Mouse (Mus musculus) intestine, postnatal 0 days (tissue): ENCODE results near the gene 4430402I18Rik. TPM values are rescaled to one million over a fixed set of nuclear protein-coding genes. Genes with fewer than 3 reads are reported as not detected.

Experiments
- ATAC-seq: fragments of 200-750 bp; cut with Nextera tagmentation; 2 replicates; pipeline ENCODE4 v1.8.0; 2017; ENCODE audit warnings: mild to moderate bottlenecking, moderate TSS enrichment, moderate library complexity
- H3K27ac ChIP-seq: fragments of 300-500 bp; sonication (generic); 2 replicates; pipeline ENCODE4 v1.5.1; 2014; ENCODE audit warnings: mild to moderate bottlenecking, low read depth, low read length, moderate library complexity
- H3K27me3 ChIP-seq: fragments of 300-500 bp; sonication (generic); replicated peaks from 2 replicates; pipeline ENCODE4 v1.6.1; 2014; ENCODE audit warnings: low read length, mixed read lengths; ENCODE audit not compliant: control insufficient read depth, insufficient read depth
- H3K36me3 ChIP-seq: fragments of 300-500 bp; sonication (generic); 2 replicates; pipeline ENCODE4 v1.6.1; 2014; ENCODE audit warnings: mild to moderate bottlenecking, moderate library complexity; ENCODE audit not compliant: control insufficient read depth, insufficient read depth
- H3K4me1 ChIP-seq: fragments of 300-500 bp; sonication (generic); replicated peaks from 2 replicates; pipeline ENCODE4 v1.6.1; 2014; ENCODE audit warnings: antibody characterized with exemption, low read length, mixed read lengths; ENCODE audit not compliant: control insufficient read depth, insufficient read depth
- H3K4me2 ChIP-seq: fragments of 300-500 bp; sonication (generic); replicated peaks from 2 replicates; pipeline ENCODE4 v1.6.1; 2014; ENCODE audit warnings: low read depth, mild to moderate bottlenecking, moderate library complexity
- H3K4me3 ChIP-seq: fragments of 300-500 bp; sonication (generic); 2 replicates; pipeline ENCODE4 v1.5.1; 2014; ENCODE audit warnings: low read depth, low read length
- H3K9ac ChIP-seq: fragments of 300-500 bp; sonication (generic); 2 replicates; pipeline ENCODE4 v1.6.1; 2014; ENCODE audit warnings: mild to moderate bottlenecking, low read depth, low read length
- H3K9me3 ChIP-seq: fragments of 300-500 bp; sonication (generic); 2 replicates; pipeline ENCODE4 v1.6.1; 2016; ENCODE audit warnings: mixed run types; ENCODE audit not compliant: control insufficient read depth
- CTCF ChIP-seq: sonication (generic); IDR thresholded peaks from 2 replicates; pipeline ENCODE4 v1.5.1; 2016; ENCODE audit warnings: low read depth, mild to moderate bottlenecking, control low read depth, antibody characterized with exemption, moderate library complexity
- whole genome bisulfite sequencing: fragments of 180-500 bp; shearing (Covaris S2); extraction: QIAGEN DNeasy Blood & Tissue Kit; methylation state at CpG from one replicate; pipeline ENCODE4 v1.1.7; 2014; 5-methylcytosine and 5-hydroxymethylcytosine counted together
- polyA plus RNA-seq: library from polyadenylated mRNA; unstranded; fragments of >200 nt; fragmentation: Nextera tagmentation; extraction: Ambion mirVana; gene quantifications from 2 replicates; pipeline ENCODE4 v1.2.1, GENCODE M21; 2015

Gene 4430402I18Rik
- polyA plus RNA-seq, 1 experiment from 2014 or later = 3.8 TPM

GRCm38 (mm10) chr19:28864981-28865380 is 102.6 kb downstream of the 4430402I18Rik start:
- 68% methylated on average over 6 of the region's 6 CpGs for WGBS

GRCm38 (mm10) chr19:28863626-28864025 is 104.0 kb downstream of the 4430402I18Rik start:
- no peaks in the 10 kb centered on the region for H3K9me3 ChIP-seq
- no peak overlapping the region for H3K4me3 ChIP-seq
- WGBS = 61% methylated on average over 10 of the region's 10 CpGs
- no peaks in the 10 kb centered on the region for H3K4me1 ChIP-seq
- H3K27ac ChIP-seq = no peak overlapping the region
- H3K27me3 ChIP-seq = no peaks in the 10 kb centered on the region
- H3K4me2 ChIP-seq = no peak overlapping the region
- H3K9ac ChIP-seq = no peak overlapping the region
- no peaks in the 10 kb centered on the region for H3K36me3 ChIP-seq
- TF ChIP-seq CTCF = no peak
- no peak for ATAC-seq

More at GRCm38 (mm10) chr19:28864981-28865380, 102.6 kb downstream of the 4430402I18Rik start:
- no peak for ATAC-seq
- no peak for TF ChIP-seq CTCF
- Histone ChIP-seq H3K27ac (no peak overlapping the region), H3K36me3 (no peaks in the 10 kb centered on the region), H3K4me1 (no peaks in the 10 kb centered on the region), H3K9ac (no peak overlapping the region), H3K9me3 (no peaks in the 10 kb centered on the region), H3K4me2 (no peak overlapping the region), H3K4me3 (no peak overlapping the region), H3K27me3 (no peaks in the 10 kb centered on the region)

GRCm38 (mm10) chr19:28860246-28860645 is 107.4 kb downstream of the 4430402I18Rik start:
- Histone ChIP-seq H3K27ac (no peak overlapping the region), H3K4me1 (no peaks in the 10 kb centered on the region), H3K9me3 (no peaks in the 10 kb centered on the region), H3K27me3 (no peaks in the 10 kb centered on the region), H3K4me3 (no peak overlapping the region), H3K4me2 (no peak overlapping the region), H3K36me3 (no peaks in the 10 kb centered on the region), H3K9ac (no peak overlapping the region)
- no peak for ATAC-seq
- no peak for TF ChIP-seq CTCF
- 84% methylated on average over 2 of the region's 2 CpGs for WGBS

- ATAC-seq = no peak
- H3K4me1 ChIP-seq = no peaks in the 10 kb centered on the region
- H3K36me3 ChIP-seq = no peaks in the 10 kb centered on the region
- no peak overlapping the region for H3K27ac ChIP-seq
- 76% methylated on average over 1 of the region's 1 CpGs for WGBS
- no peaks in the 10 kb centered on the region for H3K27me3 ChIP-seq
- no peak overlapping the region for H3K4me3 ChIP-seq
- H3K9me3 ChIP-seq = no peaks in the 10 kb centered on the region
- no peak overlapping the region for H3K4me2 ChIP-seq
- no peak overlapping the region for H3K9ac ChIP-seq
- TF ChIP-seq CTCF = no peak
Measured at GRCm38 (mm10) chr19:28854831-28855230, 112.8 kb downstream of the 4430402I18Rik start.

- no peaks in the 10 kb centered on the region for H3K9me3 ChIP-seq
- no peak for ATAC-seq
- TF ChIP-seq CTCF = no peak
- 90% methylated on average over 3 of the region's 3 CpGs for WGBS
- H3K36me3 ChIP-seq = no peaks in the 10 kb centered on the region
- no peaks in the 10 kb centered on the region for H3K27me3 ChIP-seq
- H3K9ac ChIP-seq = no peak overlapping the region
- no peak overlapping the region for H3K4me2 ChIP-seq
- no peaks in the 10 kb centered on the region for H3K4me1 ChIP-seq
- H3K4me3 ChIP-seq = no peak overlapping the region
- no peak overlapping the region for H3K27ac ChIP-seq
Measured at GRCm38 (mm10) chr19:28852001-28852400, 115.6 kb downstream of the 4430402I18Rik start.

GRCm38 (mm10) chr19:28850510-28850909 is 117.1 kb downstream of the 4430402I18Rik start:
- Histone ChIP-seq H3K4me1 (no peaks in the 10 kb centered on the region), H3K4me2 (no peak overlapping the region), H3K27me3 (no peaks in the 10 kb centered on the region), H3K36me3 (no peaks in the 10 kb centered on the region), H3K9ac (no peak overlapping the region), H3K9me3 (no peaks in the 10 kb centered on the region), H3K27ac (no peak overlapping the region), H3K4me3 (no peak overlapping the region)
- TF ChIP-seq CTCF = no peak
- ATAC-seq = no peak
- 51% methylated on average over 3 of the region's 3 CpGs for WGBS
